Mouse (Mus musculus) G1E (cell line): Measurements from ENCODE around the gene Meis2.

Experiments used
- CTCF ChIP-seq: IDR thresholded peaks from 2 replicates; pipeline ENCODE4 v1.5.1; 2012; ENCODE audit warnings: low read depth, low read length, inconsistent platforms, mixed read lengths
- GATA2 ChIP-seq: IDR thresholded peaks from 2 replicates; pipeline ENCODE4 v1.6.1; 2012; ENCODE audit warnings: low read depth, low read length, inconsistent platforms, borderline replicate concordance
- POLR2AphosphoS5 ChIP-seq: IDR thresholded peaks from 2 replicates; pipeline ENCODE4 v1.6.1; 2012; ENCODE audit warnings: low read depth, low read length, inconsistent platforms; ENCODE audit not compliant: insufficient replicate concordance
- TAL1 ChIP-seq: conservative IDR thresholded peaks from 2 replicates; pipeline ENCODE4 v1.6.1; 2012; ENCODE audit warnings: low read depth, low read length, inconsistent platforms, mixed read lengths

GRCm38 (mm10) chr2:115996438-115996837 lies 69.2 kb downstream of the Meis2 start:
- TF ChIP-seq CTCF (no peak), POLR2AphosphoS5 (no peak), TAL1 (no peak), GATA2 (no peak)
